Mouse (Mus musculus): Measurements from ENCODE around the gene Hoxb7. TPM values are rescaled to one million over a fixed set of nuclear protein-coding genes. Genes with fewer than 3 reads are reported as not detected.
A peak's percentile ranks its signal among the peaks of the same experiment; 100 is the strongest.

Gene Hoxb7
- polyA plus RNA-seq, 1 experiment from 2014 or later: 2.2 TPM

DNA sequence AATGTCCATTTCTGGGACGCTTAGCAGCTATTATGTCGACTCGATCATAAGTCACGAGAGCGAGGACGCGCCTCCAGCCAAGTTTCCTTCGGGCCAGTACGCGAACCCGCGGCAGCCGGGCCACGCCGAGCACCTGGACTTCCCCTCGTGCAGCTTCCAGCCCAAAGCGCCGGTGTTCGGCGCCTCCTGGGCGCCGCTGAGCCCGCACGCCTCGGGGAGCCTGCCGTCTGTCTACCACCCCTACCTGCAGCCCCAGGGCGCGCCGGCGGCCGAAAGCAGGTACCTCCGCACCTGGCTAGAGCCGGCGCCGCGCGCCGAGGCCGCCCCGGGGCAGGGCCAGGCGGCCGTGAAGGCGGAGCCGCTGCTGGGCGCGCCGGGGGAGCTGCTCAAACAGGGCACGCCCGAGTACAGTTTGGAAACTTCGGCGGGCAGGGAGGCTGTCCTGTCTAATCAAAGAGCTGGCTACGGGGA lies 14.8 kb upstream of the Hoxb7 start:
- Histone ChIP-seq H3K9me3 (no peaks in the 10 kb centered on the region), H3K4me3 (peak overlapping the region; percentile 31), H3K9ac (no peak overlapping the region; the same call in 1 of the 2 replicates), H3K27me3 (peaks cover 99% of the 10 kb centered on the region), H3K4me2 (replicated peaks) (peak overlapping the region; percentile 52), H3K36me3 (no peaks in the 10 kb centered on the region), H3K4me1 (peaks cover 24% of the 10 kb centered on the region), H3K27ac (no peak overlapping the region)
- under 1% methylated on average over 51 of the region's 52 CpGs for WGBS
- no peak for ATAC-seq (ENCODE audit: low FRiP score, low read depth)

DNA sequence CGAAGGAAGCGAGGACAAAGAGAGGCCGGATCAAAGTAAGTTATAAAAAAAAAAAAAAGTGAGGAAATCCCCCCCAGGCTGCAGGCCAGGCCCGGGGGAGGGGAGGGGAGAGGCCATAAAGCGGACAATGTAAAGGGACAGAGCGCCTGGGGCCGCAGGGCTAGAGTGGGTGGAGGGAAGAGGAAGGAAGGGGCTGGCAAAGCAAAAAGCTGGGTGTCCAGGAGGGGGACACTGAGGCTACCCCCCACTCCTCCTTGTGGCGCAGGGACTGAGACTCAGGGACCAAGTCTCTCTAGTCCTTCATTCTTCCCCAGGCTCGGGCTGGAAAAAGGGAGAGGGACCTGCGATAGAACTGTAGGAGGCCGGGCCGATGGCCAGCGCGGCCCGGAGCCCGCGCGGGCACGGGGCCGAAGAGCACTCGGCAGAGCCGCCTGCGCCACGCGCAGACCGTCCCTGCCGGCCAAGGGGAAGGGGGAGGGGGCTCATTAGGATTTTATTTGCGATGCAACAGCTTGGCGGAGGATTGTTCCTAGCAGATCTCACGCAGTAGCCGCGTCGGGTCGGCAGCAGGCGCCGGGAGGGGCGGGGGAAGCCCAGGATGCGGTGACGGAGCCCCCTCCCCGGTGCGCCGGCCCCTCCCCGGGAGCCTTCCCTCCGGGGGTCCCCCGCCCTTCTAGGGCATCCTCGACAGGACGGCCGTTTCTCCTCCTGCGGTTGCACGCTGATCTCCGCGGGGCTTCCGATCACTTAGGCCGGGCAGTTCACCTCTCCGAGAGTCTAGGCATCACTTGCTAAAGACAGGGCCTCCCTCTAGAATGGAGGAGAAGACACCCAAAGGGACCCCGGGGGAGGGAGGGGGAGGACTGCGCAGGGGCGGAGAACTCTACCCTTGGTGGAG lies 14.2 kb upstream of the Hoxb7 start:
- peak overlapping the region; percentile 52 for H3K4me2 ChIP-seq (replicated peaks)
- no peaks in the 10 kb centered on the region for H3K9me3 ChIP-seq
- 0 out of 2 replicates have a peak overlapping the region, but pooled peaks have one; percentile 1 for H3K9ac ChIP-seq
- under 1% methylated on average over 55 of the region's 58 CpGs for WGBS
- no peak for ATAC-seq (ENCODE audit: low FRiP score, low read depth)
- H3K4me3 ChIP-seq: peak overlapping the region; percentile 31
- H3K36me3 ChIP-seq: no peaks in the 10 kb centered on the region
- H3K4me1 ChIP-seq: peaks cover 24% of the 10 kb centered on the region
- peaks cover 99% of the 10 kb centered on the region for H3K27me3 ChIP-seq
- no peak overlapping the region for H3K27ac ChIP-seq

DNA sequence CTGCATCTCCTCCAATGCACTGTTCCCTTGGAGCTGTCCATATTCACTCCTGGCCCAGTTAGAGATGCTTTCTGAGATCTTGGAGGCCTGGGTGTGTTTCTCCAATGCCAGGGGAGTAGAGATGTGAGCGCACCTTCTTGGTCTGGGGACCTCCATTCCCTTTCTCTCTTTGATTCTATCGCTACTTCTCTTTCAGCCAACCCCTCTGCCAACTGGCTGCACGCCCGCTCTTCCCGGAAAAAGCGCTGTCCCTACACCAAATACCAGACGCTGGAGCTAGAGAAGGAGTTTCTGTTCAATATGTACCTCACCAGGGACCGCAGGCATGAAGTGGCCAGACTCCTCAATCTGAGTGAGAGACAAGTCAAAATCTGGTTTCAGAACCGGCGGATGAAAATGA lies 12.0 kb upstream of the Hoxb7 start:
- Histone ChIP-seq H3K9me3 (no peaks in the 10 kb centered on the region), H3K27me3 (peaks cover 99% of the 10 kb centered on the region), H3K36me3 (no peaks in the 10 kb centered on the region), H3K4me3 (no peak overlapping the region), H3K27ac (no peak overlapping the region), H3K4me1 (peaks cover 24% of the 10 kb centered on the region), H3K4me2 (replicated peaks) (no peak overlapping the region), H3K9ac (no peak overlapping the region)
- 17% methylated on average over 10 of the region's 10 CpGs for WGBS
- ATAC-seq (ENCODE audit: low FRiP score, low read depth): no peak

DNA sequence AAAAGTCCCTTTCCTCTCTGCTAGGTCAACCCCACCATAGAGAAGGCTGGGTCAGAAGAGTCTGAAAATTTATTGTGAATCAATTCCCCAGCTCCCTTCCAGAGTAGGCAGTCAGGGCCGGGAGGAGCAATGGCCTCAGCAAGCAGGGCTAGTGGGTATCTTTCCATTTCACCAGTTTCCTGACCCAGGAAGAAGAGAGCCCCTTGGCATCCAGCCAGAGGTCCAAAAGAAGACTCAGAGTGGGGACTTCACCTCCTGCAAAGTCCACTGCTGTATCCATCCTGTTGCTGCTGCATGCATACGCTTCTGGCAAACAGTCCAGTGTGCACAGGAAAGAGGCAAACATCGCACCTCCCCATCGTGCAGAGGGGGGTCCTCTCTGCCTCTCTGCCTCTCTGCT lies 10.5 kb upstream of the Hoxb7 start:
- H3K27ac ChIP-seq: no peak overlapping the region
- peaks cover 16% of the 10 kb centered on the region for H3K4me1 ChIP-seq
- peaks cover 99% of the 10 kb centered on the region for H3K27me3 ChIP-seq
- H3K4me2 ChIP-seq (replicated peaks): no peak overlapping the region
- H3K9me3 ChIP-seq: no peaks in the 10 kb centered on the region
- no peak overlapping the region for H3K4me3 ChIP-seq
- H3K36me3 ChIP-seq: no peaks in the 10 kb centered on the region
- ATAC-seq (ENCODE audit: low FRiP score, low read depth): no peak
- H3K9ac ChIP-seq: no peak overlapping the region
- 22% methylated on average over 4 of the region's 4 CpGs for WGBS

DNA sequence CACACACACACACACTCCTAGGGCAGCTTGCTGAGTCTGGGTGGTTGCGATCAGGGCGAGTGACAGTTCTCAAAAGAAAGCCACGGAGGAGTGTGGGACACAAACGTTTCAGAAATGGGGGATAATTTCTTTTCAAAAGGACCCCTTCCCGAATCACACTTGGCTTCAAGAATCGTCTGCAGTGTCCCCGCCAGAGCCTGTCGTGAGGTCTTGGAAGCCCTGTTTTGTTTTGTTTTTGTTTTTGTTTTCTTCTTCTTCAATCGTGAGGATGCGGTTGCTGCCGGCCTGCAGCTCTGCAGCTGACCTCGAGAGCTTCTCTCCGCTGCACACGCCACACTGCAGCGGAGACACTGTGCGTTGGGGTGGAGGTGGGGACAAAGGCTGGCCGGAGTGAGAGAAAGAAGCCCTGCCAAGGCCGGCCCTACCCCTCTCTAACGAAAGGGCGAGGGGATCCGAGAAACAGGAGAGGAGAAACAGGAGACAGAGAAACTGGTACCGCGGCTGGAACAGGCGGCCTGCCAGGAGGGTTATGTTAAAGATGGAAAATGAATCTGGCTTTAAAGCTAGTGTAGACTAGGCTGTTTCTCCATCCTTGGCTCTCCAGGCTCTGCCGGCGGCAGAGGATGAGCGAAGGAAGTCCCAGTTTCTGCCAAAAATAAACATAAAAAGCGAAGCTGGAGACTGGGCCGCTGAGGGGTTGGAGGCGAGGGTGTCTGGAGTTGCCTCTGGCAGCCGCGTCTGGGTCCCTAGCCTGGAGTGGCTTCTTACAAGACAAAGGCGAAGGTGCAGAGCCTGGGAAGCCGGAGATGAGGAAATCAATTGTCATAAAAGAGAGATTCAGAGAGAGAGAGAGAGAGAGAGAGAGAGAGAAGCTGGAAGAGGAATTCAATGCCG lies 9.0 kb upstream of the Hoxb7 start:
- no peak overlapping the region for H3K4me2 ChIP-seq (replicated peaks)
- WGBS: 2% methylated on average over 35 of the region's 35 CpGs

DNA sequence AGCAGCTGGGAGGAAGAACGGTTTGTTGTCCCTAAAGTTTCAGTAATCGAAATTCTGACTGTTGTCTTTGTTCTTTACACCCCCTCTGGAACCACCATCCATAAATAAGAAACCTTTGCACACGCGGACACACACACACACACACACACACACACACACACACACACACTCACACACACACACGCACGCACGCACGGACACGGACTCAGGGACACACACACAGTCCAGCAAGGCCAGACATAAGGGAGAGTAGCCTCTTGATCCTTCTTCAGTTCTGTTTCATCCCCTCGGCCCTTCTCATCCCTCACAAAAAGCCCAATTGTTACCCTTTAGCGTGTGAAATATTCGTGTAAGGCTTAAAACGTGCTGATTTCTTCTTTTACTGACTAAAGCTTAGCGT lies 8.1 kb upstream of the Hoxb7 start:
- H3K9me3 ChIP-seq: no peaks in the 10 kb centered on the region
- peaks cover 97% of the 10 kb centered on the region for H3K27me3 ChIP-seq
- WGBS: 7% methylated on average over 14 of the region's 14 CpGs
- H3K4me2 ChIP-seq (replicated peaks): no peak overlapping the region
- H3K27ac ChIP-seq: no peak overlapping the region
- H3K36me3 ChIP-seq: no peaks in the 10 kb centered on the region
- H3K4me1 ChIP-seq: peaks cover 6% of the 10 kb centered on the region
- no peak overlapping the region for H3K9ac ChIP-seq
- no peak for ATAC-seq (ENCODE audit: low FRiP score, low read depth)
- H3K4me3 ChIP-seq: no peak overlapping the region

More for the DNA sequence above, 9.0 kb upstream of the Hoxb7 start:
- no peak overlapping the region for H3K4me3 ChIP-seq
- H3K27ac ChIP-seq: no peak overlapping the region
- no peaks in the 10 kb centered on the region for H3K9me3 ChIP-seq
- H3K27me3 ChIP-seq: peaks cover 97% of the 10 kb centered on the region
- H3K4me1 ChIP-seq: peaks cover 2% of the 10 kb centered on the region; the same call in 1 of the 2 replicates
- H3K36me3 ChIP-seq: no peaks in the 10 kb centered on the region
- no peak for ATAC-seq (ENCODE audit: low FRiP score, low read depth)
- no peak overlapping the region for H3K9ac ChIP-seq

DNA sequence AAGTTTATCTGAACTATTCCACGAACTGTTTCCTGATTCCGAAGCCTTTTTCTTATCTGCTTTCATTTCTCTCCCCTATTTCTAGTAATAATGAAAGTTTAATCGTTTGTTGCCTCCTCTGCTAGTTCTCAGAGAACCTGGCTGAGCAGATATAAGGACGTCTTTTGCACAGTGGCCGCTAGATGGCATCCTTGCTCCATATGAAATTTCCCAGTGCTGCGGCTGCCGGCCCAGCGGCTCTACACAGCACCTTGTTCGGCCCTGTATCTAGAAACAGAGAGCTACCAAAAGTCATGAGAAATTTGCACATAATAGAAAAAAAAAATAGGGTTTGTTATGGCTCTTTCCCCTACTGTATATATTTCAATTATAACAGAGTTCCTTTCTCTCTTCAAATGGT lies 7.7 kb upstream of the Hoxb7 start:
- Histone ChIP-seq H3K27me3 (peaks cover 97% of the 10 kb centered on the region), H3K9ac (no peak overlapping the region), H3K36me3 (no peaks in the 10 kb centered on the region), H3K4me3 (no peak overlapping the region), H3K4me1 (peaks cover 6% of the 10 kb centered on the region), H3K4me2 (replicated peaks) (no peak overlapping the region), H3K9me3 (no peaks in the 10 kb centered on the region), H3K27ac (no peak overlapping the region)
- no peak for ATAC-seq (ENCODE audit: low FRiP score, low read depth)
- under 1% methylated on average over 9 of the region's 9 CpGs for WGBS

DNA sequence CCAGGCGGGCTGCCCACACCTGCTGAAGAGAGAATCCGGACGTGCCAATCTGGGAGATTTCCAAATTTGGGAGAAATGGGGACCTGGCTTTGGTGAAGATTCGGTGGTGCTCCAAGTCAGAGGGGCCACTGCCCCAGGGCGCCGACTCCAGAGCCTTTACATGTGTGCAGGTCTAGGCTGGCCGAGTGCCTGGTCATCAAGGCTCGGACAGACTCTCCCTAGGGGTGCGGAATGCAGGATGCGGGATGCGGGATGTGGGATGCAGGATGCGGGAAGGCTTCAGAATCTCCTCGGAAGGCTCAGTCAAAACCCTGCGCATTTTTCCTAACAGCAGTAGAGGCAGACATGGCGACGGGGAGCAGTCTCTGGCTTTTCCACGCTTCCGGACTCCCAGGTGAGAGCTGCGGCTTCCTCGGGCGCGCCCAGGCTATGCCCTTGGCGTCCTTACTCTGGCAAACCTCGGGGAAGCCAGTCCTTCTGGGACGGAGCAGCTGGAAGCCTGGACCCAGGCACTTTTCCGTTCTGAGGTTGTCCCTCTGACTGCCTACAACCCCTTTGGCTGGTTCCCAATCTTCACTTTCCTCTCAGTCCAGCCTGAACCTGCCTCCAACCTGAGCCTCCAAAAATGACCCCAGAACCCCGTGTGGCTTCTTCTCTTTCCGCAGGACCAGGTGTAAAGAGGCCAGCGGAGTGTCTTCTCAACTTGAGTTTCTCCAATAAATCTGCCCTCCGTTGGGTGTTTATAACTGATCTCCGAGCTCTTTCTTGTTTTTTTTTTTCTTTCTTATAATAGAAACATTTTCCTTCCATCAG lies 6.8 kb upstream of the Hoxb7 start:
- no peak for ATAC-seq (ENCODE audit: low FRiP score, low read depth)
- 2% methylated on average over 31 of the region's 31 CpGs for WGBS
- Histone ChIP-seq H3K4me1 (peaks cover 13% of the 10 kb centered on the region), H3K4me3 (no peak overlapping the region), H3K27ac (no peak overlapping the region), H3K4me2 (replicated peaks) (no peak overlapping the region), H3K9me3 (no peaks in the 10 kb centered on the region), H3K27me3 (peaks cover 97% of the 10 kb centered on the region), H3K9ac (no peak overlapping the region), H3K36me3 (no peaks in the 10 kb centered on the region)

DNA sequence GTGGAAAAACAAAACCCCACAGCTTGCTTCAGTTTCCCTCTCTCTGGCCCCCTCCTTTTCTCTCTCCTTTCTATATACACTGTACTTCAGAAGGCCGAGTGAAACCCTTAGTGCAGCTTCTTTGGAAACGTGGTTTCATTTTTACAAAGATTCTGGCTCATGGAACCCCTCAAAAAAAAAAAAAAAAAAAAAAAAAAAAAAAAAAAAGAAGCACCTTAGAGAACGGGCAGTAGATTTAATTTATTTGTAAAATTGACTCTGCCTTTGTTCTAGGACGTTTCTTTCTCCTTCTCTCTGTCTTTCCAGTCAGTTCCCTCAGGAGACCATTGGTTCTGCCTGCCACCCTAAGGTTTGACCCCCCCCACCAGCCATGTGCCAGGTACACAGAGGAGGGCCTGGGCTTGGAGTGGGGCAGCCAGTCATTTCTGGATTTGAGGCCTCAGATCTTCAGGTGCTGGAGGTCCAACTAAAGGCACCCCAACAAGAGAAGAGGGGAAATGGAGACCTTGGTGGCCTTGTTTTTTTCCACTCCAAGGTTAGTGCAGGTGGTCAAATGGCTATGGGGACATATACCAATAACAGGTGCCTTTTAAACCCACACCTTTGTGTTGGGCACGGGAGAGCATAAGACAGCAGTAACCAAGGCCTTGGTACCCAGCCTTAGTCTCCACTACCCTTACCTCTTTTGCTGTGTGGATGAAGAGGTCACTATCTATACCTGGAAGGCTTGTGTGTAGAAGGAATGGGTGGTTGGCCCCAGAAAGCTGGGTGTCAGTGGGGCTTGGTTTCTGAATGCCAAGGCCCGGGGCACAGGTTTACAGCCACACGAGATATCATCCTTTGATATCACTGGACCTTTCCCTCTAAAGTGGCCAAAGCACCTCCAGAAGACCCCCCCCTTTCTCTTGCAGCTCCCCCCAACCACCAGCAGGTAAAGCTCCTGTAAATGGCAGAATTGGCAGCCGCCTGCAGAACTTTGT lies 5.7 kb upstream of the Hoxb7 start:
- Histone ChIP-seq H3K9ac (no peak overlapping the region), H3K4me1 (peaks cover 16% of the 10 kb centered on the region), H3K36me3 (no peaks in the 10 kb centered on the region), H3K9me3 (no peaks in the 10 kb centered on the region), H3K27ac (no peak overlapping the region), H3K4me2 (replicated peaks) (no peak overlapping the region), H3K27me3 (peaks cover 97% of the 10 kb centered on the region), H3K4me3 (no peak overlapping the region)
- no peak for ATAC-seq (ENCODE audit: low FRiP score, low read depth)
- 10% methylated on average over 8 of the region's 8 CpGs for WGBS

DNA sequence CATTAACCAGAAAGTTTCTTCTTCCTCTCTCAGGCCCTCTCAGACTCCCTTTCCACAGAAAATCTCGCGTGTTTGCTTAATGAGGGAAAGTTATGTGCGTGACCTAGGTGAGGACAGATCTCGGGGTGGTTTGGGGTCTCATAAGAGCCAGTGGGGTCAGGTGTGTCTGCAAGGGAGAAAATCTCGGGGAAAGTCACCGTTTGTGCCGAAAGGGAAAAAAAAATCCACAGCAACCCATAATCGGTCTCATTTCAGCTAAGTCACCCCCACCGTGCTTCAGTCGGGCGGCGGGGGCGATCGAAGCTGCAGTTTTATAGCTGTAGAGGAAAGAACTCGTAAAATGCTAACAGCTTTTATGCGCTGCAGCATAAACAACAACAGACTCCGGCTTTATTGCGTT lies 5.0 kb upstream of the Hoxb7 start:
- no peak for ATAC-seq (ENCODE audit: low FRiP score, low read depth)
- Histone ChIP-seq H3K9ac (no peak overlapping the region), H3K27ac (no peak overlapping the region), H3K27me3 (peaks cover 97% of the 10 kb centered on the region), H3K4me3 (no peak overlapping the region), H3K4me2 (replicated peaks) (no peak overlapping the region), H3K9me3 (no peaks in the 10 kb centered on the region), H3K36me3 (no peaks in the 10 kb centered on the region), H3K4me1 (peaks cover 16% of the 10 kb centered on the region)
- 2% methylated on average over 18 of the region's 18 CpGs for WGBS
